Mouse (Mus musculus) right cerebral cortex, adult 18-20 months (tissue): ENCODE measurements around the gene 1300017J02Rik.

ENCODE experiments used
- DNase-seq: peaks from one replicate; pipeline ENCODE4 v3.0.0; 2022; ENCODE audit warnings: mixed read lengths

Gene 1300017J02Rik

DNA sequence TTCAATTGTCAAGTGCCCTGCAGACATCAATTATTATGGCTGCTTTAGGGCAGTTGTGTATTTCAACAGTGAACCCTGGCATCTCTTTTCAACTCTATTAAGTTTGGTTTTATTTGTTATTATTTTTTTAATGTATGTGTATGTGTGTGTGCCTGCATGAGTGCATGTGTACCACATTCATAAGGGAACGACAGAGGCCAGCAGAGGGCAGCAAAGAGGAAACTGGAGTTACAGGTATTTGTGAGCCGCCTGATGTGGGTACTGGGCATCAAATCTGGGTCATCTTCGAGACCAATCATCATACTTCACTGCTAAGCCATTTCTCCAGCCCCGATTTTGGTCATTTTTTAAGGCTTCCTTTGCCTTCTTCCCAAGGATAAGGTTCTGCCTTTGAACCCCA is 39.1 kb downstream of the 1300017J02Rik start:
- DNase-seq, result no peak

DNA sequence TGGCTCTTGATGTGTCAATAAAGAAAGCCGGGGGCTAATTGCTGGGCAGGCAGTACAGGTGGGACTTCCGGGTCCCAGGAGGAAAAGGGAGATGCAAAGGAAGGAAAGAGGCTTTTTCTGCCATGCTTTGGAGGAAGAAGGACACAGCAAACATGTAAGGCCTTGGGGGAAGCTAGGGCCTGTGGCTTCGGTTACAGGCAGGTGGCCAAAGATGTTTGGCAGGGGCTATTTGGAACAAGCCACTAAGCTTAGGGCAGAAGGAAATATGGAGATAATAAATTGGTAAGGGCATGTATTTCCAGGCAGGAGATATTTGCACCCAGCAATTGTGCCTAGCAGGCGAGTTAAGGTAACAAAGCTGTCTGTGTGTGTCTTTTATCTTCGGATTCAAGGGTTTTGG is 52.0 kb downstream of the 1300017J02Rik start:
- no peak for DNase-seq

DNA sequence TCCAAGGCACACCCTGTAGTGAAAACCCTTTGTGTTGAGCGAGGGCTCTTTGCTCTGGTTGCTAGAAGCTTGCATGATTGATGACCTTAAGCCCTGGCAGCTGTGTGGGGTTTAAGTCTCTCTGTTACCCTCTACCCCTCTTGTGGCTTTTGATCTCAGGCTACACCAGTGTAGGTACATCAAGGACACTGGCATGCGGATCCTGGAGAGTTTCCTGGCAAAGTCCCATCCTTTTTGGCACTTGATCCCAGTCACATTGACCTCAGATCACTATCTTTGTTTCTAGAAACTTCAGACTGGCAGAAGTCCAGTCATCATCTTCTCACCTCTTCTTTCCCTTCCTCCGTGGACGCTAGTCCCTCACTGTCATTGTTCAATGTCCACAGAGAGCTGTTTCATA is 56.3 kb downstream of the 1300017J02Rik start:
- DNase-seq, result no peak

DNA sequence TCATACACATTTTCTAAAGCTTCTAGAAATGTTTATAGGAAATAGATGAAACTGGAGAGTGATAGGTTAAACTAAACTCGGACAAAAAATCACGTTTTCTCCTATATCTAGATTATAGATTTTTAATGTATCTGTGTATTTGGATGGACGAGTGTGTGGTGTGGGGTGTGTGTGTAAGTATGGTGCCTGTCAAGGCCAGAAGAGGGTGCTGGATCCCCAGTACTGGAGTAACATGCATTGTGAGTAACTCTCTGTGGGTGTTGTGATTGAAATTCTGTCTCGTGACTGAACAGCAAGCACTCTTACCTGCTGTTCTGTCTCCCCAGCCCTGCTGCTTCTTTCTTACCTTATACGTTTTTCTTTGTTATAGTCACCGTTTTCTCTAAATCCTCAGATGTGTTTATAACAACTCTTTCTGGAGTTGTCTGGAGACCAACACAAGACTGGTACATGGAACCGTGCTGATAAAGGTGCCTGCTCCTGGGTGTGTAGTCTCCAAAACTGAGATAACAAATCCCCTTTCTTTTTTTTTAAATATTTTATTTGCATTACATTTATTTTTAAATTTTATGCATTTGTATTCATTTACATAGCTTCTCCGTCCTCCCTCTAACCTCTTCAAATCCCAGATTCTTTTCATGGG is 58.2 kb downstream of the 1300017J02Rik start:
- DNase-seq, result no peak

DNA sequence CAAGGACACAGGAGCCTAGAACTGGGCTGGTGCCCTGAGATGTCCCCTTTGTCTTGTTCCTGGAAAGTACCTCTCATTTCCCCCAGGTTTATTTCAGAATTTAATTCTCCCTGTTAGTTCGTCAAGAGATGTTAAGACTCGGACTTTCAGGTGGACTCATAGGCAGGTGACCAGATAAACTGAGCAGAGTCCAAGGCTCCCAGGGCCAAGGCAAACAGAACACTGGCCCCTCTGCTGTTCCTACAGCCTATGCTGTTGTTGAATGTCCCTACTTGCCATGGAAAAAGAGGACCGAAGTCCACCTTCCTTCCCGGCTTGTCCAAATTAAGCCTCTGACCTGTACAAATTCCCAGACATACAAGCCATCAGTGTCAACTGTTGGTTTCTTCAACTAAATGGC is 61.2 kb downstream of the 1300017J02Rik start:
- DNase-seq, result no peak

DNA sequence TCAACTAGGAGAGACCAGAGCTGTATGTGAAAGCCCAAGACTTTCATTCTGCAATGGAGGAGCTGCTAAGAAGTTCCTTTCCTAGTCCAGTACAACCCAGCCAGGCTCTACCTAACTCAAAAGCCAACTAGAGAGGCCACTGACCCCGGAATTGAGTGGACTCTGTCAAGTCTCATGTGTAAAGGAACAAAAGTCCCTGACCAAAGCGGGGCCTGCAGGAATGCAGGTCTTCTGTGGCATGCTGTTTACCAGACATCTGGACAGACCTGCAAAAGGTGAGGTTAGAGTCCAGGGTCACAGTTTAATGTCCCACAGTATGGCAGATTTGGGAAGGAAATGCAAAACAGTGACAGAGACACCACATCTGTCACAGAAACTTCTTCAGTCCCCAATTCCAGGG is 63.7 kb downstream of the 1300017J02Rik start:
- DNase-seq, result no peak

DNA sequence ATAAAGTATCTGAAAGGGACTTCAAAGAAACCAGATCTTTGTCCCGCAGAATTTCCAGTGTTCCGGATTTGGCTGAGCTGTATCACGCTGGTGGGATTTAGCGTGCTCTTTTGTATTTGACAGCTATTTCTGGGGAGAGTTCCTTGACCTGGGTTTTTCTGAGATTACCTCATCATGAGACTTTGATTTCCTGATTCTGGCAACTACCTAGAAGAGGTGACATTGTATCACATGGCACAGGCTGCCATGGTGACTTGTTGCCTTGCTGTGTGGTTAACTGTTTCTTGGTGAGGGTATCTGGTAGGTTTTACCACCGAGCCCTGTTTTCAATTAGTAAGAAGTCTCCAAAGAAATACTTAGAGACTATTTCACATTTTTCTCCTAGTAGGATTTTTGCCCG is 65.4 kb downstream of the 1300017J02Rik start:
- DNase-seq, result no peak

DNA sequence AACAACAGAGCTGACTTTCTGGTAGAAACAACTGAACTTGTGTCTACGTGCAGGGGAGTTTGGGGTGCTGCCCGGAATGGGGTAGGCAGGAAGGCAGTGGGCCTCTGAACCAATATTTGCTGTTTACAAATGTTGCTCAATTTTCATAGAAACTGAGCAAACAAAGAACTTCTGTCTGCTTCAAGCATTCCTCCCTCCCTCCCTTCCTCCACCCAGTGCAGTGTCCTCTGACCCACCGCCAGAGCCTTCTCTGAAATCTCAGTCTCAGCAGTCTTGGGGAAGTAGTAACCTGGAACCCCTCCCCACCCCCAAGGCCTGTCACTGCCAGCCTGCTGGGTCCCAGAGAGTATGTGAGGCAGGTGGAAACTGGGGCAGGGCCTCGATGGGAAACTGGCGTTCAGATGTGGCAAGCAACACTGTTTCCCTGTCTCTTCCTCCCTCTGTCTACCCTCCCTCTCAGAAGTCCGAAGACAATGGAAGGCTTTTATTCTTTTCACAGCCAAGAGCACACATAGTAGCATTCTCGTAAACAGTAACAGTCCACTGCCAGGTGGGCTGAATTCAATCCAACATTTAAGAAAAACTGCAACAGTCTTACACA is 70.2 kb downstream of the 1300017J02Rik start:
- DNase-seq, result peak; percentile 19

DNA sequence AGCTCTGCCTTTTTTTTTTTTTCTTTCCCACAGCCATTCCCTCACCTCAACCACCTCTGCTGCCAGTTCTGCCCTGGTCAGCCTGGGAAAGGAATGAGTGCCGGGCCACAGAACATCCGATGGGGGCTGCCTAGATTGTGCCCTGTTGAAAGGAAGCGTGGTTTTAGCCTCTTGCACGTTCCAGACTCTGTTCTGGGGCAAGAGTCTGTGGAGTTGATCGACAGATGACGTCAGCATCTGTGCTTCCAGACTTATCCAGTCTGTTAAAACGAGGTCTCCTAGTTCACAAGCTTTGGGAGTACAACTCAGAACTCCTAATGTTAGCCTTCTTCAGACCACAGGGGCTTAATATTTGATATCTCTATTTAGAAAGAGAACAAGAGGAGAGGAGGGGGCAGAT is 70.8 kb downstream of the 1300017J02Rik start:
- DNase-seq, result no peak

DNA sequence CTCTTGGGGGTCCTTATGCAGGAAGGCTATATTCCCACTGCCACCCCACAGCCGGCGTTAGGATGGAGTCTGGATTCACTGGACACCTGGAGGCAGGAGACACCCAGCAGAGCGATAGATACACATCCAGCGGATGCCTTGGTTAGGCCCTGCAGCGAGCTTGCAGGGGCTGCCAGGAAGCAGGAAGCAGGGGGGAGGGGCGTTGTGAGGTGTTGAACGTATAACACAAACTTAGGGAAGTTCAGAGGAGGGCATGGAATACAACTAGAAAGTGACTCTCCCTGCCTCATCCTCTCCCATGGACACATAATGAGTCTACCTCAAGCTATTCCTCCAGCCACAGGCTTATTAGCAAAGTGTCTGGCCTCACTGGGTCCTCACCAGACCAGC is 71.9 kb downstream of the 1300017J02Rik start:
- DNase-seq, result no peak

DNA sequence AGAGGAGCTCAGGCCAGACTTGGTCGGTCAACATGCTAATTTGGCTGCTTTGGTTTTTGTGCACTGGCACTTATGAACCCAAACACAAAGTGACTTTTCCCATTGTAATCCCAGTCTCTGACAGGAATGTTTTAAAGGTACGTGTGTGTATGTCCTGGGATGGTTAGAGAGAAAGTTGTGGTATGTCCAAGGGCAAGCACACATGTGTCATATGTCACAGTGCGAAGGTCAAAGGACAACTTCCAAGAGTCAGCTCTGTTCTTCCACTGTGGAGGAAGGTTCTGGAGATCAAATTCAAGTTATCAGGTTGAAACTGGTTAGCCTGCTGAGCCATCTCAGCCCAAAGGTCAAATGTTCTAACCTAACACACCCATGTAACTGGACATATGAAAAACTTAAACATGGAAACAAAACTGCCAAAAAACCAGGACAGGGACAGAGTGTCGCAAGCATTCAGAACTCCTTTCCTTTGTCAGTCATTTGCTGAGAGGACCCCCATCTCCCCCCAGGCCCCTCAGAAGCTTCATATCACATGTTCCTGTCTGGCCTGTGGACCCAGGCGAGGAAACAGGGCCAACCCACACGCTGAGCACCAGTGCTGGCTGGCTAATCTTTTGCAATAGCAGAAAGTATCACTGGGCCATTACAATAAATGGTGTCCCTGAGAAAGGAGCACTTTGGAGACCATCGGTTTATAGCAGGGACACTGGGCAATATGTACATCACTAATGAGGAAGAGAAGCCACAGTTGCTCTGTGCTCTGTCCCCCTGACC is 72.5 kb downstream of the 1300017J02Rik start:
- no peak for DNase-seq

DNA sequence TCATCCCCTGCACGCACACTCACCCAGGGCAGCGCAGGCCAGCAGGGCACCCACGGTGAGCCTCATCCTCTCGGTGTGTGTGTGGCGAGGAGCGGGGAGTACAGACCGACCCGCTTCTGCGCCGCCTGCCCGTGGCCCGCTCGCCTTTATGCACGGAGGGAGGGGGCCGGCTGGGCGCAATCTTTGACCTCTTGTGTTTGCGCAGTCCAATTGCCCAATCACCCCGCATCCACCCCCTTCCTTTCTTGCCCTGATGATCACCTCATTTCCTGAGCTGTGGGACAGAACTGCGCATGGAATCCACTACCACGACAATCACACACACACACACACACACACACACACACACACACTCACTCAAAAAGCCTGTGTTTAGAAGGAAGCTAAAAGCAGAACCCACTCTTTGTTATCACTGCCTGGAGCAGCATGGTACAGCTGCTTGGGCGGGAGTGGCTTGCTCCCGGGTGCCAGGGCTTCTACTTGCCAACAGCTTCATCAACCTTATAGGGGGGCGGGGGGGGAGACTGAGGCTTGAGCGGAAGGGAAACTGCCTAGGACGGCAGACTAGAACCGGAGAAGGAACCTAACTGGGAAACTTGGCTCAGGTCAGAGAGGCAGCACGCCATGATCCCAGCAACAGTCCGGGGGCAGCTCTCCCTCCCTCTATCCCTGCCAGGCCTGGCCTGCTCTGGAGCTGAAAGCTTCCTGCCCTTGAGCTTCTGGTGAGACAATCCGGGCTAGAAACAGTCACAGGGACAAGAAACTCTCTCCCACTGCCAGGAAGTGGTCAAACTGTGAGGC is 74.5 kb downstream of the 1300017J02Rik start, which contains the start of the genes Gm20425 and Trf:
Gene Gm20425, minus strand, starts transcription at position 157 of the 801 bp plus-strand sequence.
Gene Trf, minus strand, starts transcription at position 294 of the 801 bp plus-strand sequence.
- DNase-seq, result peak; percentile 61

DNA sequence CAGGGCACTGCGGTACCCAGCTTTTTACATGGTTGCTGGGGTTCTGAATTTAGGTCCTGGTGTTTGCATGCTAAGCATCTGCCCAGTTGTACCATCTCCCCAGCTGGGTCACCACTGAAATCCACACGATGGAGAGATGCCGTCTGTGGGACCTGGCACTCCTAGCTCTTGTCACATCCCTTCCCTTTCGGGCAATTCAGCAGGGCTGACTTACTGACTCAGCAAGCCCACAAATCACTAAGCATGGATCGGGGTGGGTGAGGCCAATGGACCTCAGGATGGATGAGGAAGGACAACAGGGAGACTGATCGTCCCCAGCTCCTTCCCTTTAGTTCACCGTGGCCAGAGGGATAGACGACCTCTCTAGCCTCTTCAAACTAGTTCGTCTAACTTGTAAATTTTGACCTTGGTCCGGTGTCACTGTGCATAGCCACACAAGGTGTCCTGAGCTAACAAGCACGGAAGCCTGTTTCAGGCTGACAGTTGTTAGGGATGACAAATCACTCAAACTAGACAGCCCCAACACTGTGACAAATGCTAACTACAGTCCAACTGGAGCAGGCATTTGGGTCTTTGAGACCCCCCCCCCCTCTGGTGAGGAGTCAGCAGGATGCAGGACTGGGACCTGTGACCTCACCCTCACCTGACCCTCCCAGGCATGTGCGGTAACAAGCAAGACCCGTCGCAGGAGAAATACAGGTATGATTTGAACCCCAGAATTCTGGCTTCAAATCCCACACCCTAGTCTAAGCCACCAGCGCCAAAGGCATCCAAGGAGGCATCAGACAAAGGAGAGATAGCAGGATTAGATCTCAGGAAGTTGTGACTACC is 75.6 kb downstream of the 1300017J02Rik start:
- DNase-seq, result no peak

DNA sequence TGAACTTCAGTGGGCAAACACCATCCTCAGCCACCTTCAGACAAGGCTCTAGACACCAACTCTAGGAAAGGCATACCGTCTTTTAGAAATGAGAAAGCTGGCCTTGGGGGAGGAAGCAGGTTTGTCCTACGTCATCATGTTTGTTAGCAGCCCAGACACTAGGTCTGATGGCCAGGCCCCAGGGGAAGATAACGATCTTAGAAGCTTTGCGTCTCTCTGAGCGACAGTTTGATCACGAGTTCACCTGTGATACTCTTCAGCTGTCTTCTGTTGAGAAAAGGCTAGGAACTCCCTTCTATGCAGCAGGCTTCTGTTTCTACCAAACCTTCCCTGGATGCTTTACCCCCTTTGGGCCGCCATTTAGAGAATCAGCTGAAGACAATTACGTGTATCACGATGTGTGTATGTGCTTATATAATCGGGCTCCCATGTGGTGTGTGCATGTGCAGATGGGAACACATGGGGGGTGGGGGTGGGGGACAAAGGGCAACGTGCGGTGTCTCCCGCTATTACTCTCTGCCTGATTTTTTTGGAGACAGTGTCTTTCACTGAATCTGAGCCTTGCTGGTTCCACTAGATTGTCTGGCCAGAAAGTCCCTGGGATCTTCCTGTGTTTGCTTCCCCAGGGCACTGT is 76.4 kb downstream of the 1300017J02Rik start:
- DNase-seq, result no peak

DNA sequence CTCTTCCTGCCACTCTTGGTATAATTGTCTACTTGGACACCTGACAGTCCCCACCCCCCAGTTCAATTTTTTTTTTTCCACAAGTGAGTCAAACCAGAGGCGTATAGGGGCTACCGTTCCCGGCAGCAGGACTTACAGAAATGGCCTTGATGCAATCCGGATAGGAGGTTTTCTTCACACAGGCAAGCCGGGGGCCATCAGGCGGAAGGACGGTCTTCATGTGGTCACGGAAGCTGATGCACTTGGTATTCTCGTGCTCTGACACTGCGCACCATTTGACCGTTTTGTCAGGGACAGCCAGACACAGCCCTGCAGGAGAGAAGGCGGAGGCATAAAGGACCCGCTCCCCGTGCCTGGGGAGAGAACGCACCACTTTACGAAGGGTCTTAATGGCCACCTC is 77.1 kb downstream of the 1300017J02Rik start:
- no peak for DNase-seq

DNA sequence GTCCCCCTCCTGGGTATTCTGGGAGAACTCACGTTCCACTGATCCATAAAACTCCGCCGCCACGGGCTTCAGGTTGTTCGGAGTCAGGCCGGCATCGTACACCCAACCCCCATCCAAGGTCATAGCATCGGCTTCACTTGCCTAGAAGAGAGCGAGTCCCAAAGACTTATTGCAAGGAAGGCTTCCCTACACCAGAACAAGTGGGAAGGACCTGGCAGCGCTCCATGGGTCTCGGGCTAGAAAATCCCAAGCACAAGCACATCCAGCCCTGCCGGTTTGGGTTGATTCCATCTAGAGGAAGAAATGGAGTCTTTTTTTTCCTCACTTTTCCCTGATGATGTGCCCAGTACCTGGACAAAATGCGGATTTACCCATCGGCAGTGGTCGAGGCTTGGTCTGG is 78.1 kb downstream of the 1300017J02Rik start:
- no peak for DNase-seq

DNA sequence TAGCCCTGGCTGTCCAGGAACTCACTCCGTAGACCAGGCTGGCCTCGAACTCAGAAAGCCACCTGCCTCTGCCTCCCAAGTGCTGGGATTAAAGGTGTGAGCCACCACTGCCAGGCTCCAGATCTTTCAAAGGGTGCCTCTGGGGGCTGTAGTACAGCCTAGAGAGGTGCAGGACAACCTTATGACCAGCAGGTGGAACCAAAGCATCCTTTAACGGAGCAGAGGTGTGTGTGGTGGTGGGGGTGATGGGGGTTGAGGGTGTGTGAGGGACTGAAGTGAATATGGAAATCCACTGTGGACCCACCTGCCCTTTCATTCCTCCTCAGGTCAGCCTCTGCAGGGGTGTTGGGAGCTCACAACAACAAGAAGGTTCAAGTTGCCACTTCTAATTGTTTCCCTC is 79.4 kb downstream of the 1300017J02Rik start:
- no peak for DNase-seq

DNA sequence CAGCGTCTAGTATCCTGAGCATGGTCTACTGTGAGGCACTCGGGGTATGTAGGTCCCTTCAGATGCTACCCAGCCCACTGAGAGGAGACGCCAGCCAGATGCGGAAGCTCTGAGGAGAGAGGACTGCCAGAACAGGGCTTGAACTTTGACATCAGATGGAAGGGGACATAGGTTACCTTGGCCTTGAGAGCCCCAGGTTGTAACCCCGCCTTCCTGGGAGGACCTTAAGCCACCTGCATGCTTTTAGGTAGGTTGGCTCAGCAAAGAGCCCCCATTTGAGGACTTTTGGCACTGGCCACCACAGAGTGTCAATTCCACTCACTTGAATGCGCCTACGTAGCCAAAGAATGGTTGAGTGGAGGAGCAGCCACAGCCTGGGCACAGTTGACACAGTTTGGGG is 80.2 kb downstream of the 1300017J02Rik start:
- no peak for DNase-seq

DNA sequence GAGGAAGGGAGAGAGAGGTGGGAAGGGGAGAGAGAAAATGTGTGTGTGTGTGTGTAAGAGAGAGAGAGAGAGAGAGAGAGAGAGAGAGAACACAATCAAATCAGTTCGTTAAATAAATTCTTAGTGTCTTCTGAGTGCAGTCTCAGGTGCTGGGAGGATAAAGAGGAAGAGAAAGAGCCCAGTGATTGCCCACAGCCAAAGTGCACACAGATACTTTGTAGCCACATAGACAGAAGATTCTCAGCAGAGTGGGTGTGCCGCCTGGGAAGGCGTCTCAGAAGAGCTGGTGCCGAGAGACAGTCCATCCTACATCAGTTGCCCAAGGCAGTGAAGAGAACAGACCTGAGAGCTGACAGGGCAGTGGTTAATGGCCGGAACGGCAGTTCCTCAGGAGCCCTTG is 90.6 kb downstream of the 1300017J02Rik start:
- no peak for DNase-seq

DNA sequence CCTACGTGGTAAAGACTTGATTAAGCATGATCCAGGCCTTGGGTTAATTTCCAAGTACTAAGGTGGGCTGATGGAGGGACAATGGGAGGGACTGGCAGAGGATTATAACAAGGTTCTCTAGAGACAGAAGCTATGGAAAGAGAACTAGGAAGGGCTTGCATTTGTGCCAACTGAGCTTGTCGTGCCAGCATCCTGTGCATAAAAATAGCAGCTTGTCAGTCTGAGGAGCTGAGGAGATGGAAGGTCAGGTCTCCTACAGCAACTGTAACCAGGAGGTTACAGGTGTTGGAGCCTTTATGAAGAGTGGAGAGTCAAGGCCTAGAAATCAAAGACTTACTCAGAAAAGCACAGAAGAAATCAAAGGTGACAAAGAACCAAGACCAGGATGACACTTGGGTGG is 91.3 kb downstream of the 1300017J02Rik start:
- DNase-seq, result no peak

DNA sequence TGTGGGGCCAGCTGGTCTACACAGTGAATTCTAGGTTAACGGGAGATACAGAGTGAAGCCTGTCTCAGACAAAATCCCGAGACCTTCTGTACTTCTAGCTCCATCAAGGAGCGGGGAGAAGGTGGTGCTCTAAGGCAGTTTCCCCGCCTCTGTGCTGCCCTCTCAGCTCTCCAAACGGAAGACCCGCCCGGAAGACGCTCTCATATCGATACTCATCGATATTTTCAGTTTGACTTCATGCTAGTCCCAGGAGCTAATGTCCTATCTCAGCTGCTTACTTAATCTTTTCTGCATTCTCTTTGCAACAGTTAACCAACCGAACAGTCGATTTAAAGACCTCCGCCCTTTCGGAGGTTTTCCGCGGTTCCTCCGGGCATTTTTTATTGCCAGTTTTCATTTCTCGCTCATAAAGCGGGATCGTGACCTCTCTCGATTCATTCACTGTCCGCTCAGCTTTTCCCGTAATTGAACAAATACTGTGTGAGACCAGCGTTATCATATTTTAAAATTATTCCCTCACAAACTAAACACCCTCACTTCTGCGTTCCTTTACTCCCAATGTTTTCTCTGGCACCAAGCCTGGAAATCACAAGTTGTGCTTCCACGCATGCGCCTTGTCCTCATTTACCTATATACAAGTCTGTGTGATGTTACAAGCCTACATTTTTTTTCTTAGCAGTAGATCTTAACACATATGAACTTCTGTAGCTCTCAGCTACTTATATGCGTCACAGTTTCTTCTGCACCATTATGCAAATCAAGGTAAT is 92.0 kb downstream of the 1300017J02Rik start:
- DNase-seq, result no peak
